Mouse (Mus musculus) retina, embryonic 14.5 days (tissue): Measurements from ENCODE around the gene Sox2.

Experiments used
- DNase-seq: peaks from one replicate; pipeline ENCODE4 v3.0.0-alpha.2; 2015; ENCODE audit warnings: low spot score

Gene Sox2

DNA sequence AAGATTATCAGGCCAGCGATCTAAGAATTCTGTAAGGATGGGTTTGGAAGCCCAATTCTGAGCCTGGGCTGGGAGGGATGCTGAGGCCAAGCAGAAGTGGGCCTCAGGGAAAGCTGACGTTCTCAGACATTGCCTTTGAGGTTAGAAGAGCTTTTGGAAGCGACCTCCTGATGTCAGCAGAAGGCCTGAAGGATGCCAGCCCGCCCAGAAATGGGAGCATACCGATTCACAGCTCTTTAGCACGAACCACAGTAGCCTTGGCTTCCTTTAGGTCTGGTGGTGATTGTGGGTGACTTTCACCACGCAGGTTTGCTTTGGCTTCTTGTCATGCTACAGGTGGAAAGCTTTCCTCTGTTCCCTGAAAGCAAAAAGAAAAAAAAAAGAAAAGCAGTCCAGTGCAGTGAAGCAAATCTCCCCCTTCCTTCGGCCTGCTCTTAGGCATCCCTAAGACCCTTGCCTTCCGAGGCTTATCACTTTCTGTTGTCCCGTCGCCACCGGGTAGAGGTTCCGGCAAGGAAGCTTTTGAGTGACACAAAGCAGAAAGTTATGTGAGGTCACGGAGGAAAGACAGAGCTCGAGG, 6.6 kb upstream of the Sox2 start:
- peak; percentile 27 for DNase-seq

GRCm38 (mm10) chr3:34646169-34646568, 4.0 kb upstream of the Sox2 start:
- DNase-seq = peak; percentile 79

- DNase-seq = peak; percentile 97
Measured at GRCm38 (mm10) chr3:34647688-34648087, 2.5 kb upstream of the Sox2 start.

DNA sequence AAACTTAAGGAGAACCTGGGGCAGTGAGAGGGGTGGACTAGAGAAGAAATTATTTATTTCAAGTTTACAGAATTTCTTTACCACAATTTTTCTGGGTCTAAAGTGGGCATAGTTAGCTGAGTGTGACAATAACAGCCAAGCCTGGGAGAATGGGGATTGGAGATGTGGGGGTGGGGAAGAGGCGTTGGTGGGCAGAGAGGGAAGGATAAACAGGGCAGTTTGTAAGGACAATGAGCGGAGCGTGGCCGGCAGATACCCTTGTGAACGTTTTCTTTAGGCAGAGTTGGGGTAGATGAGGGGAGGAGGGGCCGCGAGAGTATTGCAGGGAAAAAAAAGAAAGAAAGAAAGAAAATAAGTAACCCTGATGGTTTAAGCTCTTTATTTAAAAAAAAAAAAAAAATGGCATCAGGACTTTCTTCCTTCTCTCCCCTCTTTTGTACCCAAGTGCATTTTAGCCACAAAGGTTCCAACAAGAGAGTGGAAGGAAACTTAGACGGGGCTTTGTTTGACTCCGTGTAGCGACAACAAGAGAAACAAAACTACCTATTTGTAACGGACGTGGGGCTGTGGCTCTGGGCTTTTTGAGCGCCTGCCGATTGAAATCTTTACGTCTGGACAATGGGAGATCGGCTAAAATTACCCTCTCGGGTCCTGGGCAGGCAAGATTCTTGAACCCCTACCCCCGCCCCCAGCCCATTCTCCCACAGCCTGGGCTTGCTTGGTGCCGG, 1.9 kb upstream of the Sox2 start:
- DNase-seq = peak; percentile 73

DNA sequence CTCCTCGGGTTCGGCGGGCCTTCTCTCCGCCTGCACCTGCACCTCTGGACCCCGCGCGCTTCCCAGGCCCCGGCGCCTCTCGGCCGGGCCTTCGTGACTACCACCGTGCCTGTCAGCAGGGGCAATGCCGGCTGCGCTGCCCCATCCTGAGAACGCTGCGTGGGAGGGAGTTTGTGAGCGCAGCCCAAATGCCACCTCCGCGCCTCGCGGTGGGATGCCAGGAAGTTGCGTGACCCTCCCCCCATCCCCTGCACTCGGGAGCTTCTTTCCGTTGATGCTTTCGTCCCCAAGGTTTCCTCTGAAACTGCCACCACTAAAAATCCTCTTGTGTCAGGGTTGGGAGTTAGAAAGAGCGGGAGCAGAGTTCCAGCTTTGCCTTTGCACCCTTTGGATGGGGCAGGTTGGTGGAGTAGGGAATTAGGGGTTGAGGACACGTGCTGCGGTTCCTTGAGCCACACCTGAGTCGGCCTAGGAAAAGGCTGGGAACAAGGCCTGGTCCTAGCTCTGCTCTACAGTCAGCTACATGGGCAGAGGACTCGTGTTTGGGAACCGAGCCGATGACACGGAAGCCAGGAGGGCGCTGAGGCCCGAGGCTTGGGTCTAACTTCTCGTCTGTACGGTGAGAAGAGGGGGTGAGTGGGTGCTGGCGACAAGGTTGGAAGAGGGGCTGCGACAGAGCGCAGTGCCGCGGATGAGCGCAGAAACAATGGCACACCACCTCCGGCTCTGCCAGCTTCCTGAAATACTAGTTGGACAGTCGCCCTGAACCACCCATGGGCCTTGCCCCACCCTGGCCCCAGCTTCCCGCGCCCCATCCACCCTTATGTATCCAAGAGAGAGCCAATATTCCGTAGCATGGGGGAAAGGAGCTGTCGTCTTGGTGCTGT, 1.1 kb upstream of the Sox2 start:
- DNase-seq = peak; percentile 61

DNA sequence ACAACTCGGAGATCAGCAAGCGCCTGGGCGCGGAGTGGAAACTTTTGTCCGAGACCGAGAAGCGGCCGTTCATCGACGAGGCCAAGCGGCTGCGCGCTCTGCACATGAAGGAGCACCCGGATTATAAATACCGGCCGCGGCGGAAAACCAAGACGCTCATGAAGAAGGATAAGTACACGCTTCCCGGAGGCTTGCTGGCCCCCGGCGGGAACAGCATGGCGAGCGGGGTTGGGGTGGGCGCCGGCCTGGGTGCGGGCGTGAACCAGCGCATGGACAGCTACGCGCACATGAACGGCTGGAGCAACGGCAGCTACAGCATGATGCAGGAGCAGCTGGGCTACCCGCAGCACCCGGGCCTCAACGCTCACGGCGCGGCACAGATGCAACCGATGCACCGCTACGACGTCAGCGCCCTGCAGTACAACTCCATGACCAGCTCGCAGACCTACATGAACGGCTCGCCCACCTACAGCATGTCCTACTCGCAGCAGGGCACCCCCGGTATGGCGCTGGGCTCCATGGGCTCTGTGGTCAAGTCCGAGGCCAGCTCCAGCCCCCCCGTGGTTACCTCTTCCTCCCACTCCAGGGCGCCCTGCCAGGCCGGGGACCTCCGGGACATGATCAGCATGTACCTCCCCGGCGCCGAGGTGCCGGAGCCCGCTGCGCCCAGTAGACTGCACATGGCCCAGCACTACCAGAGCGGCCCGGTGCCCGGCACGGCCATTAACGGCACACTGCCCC, 586 bp downstream of the Sox2 start:
- peak; percentile 67 for DNase-seq

- DNase-seq = peak; percentile 35
Measured at GRCm38 (mm10) chr3:34651486-34652170, 1.4 kb downstream of the Sox2 start.

DNA sequence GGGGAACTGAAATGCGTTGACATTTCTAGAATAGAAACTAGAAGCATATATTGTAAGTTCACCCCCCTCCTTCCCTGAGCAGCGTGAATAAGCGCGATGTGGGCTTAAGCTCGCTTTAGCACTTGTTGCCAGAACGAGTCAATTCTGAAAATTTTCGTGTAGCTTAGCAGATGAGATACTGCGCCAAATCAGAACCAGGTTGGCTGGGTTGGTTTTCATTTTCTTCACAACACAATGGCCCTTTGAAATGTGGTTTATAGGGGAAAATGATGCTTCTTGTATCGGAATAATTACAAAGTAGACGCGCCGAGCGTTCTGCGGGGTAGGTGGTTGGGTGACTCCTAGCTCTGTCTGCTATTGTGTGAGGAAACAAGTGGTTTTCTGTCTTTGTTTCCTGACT, 2.4 kb downstream of the Sox2 start:
- DNase-seq = peak; percentile 69

DNA sequence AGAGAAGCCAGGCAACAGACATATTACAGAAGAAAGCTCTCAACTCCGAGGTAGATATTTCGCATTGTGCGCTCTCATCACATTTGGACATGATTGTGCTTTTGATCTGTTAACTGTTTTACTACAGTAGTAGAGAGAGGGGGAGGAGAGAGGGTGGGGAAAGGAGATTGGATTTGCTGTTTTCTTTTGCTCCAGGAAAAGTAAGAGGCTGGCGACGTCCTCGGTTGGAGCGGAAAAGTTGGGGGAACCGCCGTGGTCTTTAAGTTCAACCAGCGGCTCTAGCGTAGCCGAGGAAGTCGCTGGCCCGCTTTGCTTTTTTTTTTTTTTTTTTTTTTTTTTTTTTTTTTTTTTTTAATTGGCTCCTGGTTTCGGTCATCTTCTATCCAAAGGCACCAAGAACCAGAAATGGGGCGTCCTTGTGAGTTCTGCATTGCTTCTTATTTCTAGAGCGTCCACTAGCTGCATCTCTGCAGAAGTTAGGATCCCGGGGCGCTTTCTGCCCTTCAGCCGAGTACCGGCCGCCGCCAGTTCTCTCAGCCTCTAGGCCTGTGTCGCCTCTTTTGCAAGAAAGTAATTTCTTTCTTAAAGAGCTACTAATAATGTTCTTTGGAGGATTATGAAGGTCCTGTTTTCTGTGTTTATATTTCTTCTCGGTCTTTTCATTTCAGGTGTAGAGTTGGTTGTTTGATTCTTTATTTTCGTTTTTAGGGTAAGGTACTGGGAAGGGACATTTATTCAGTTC, 3.2 kb downstream of the Sox2 start:
- DNase-seq = peak; percentile 60

DNA sequence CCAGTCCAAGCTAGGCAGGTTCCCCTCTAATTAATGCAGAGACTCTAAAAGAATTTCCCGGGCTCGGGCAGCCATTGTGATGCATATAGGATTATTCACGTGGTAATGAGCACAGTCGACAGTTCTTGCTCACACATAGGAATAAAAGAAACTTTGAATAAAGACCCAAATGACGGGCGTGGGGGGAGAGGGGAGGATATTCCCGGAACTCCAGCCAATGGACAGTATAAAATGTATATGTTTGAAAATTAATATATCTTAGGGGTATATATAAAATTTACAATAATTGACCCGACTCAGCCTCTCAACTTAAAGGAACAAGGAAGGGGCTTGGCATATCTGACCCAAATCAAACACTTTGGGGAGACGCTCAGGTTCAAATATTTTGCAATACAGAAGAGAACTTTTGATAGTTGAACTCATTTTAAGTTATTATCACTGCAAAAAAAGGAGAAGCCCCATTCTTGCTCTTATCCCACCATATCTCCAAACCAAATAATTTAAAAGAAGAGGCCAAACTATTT, 3.8 kb downstream of the Sox2 start:
- DNase-seq = peak; percentile 86

- peak; percentile 65 for DNase-seq
Measured at GRCm38 (mm10) chr3:34654781-34655180, 4.6 kb downstream of the Sox2 start.

DNA sequence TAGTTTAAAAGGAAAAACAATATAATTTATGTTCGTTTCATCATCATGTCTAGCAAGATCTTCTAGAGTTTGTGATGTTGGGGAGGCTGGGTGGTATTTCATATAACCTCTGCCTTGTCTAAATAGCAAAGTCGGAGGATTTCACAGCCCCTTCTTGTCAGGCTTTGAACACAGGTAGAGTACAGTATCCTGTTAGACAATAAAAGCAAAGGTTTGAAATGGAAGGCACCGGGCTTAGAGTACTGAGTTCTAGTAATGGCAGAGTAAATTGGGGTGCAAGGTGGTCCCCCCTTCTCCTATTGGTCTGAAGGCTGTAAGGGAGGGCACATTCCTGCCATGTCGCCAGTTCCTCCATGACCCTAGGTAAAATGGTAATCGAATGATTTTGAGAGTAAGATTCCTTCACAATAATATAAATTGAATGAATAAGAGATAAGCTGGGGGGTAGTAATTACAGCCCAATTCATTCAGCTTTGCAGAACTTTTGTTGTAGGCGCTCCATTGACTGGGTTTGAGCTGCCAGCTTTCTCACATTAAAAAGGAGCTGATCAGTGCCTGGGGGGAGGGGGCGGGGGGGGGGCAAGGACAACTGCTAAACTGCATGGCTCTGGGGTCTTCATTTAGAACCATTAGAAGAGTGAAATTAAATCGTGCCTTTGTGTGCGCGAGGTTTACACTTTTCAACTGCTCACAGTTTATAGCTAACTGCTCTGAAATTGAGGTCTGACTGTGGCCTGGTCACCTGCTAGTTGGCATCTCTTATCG, 5.3 kb downstream of the Sox2 start:
- no peak for DNase-seq

DNA sequence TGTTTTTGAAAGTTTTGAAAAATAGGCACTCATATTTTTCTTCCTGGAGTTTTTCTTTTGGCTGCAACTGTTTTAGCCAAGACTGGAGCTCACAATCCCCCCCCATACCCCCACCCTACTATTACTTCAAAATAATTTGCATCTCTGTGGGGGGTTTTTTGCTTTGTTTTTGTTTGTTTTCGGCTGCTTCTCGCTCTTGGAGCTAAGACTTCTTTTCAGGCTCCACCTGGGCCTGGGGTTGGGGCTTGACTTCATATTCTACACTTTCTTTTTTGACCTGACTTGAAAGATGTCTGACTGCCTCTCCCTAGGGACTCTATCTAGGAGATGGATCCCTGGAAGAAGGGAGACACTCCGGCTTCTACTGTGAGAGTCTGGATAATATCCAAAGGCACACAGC, 5.9 kb downstream of the Sox2 start:
- DNase-seq = no peak

GRCm38 (mm10) chr3:34656813-34657700, 6.9 kb downstream of the Sox2 start:
- DNase-seq = no peak

DNA sequence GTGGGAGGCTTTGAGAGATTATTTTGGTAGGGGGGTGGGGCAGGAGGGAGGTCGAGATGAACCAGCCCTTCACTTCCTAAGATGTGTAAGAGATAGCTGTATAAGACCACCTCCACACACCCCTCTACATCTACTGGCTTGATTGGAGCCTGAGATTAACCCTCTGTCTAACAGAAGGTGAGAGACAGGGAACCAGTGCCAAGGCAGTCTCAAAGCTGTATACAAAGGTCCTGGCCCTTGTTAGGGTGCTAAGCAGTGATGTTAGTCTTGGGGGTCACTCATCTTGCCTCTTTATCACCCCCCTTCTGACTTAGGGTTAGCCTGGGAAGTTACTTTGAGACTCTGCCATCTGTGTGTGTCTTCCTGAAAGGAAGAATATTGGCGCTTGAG, 7.5 kb downstream of the Sox2 start:
- DNase-seq = no peak

DNA sequence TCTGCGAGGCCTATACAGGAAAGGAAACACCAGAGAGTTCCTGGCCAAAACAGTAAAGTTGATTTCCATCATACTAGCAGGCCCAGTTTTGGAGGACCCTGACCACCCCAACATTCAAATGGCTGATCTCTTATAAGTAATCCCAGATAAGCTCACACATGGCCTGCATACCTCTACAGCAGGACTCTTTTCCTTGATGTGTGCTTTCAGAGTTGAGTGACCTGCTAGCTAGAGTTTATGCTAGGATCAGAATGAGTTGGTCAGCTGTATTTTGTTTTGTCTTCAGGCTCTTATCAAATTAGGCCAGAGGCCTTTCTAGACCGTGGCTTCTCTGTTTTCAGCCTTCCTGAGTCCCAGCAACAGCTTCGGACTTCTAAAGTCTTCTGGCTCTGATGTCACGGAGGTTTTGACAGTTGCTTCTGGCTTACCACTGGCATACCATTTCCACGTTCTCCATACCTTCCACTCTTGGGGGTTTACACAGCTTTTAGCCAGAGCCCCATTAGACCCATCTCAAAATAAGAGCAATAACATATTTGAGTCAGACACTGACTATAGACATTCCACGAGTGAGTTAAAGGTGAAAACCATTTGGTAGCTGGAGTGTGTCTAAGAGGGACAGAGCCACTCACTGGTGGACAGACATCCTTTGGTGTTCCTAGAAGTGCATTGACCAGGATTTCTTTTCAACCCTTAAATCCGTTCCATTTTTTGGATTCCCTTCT, 8.2 kb downstream of the Sox2 start:
- no peak for DNase-seq

GRCm38 (mm10) chr3:34658966-34659535, 8.8 kb downstream of the Sox2 start:
- DNase-seq = no peak

DNA sequence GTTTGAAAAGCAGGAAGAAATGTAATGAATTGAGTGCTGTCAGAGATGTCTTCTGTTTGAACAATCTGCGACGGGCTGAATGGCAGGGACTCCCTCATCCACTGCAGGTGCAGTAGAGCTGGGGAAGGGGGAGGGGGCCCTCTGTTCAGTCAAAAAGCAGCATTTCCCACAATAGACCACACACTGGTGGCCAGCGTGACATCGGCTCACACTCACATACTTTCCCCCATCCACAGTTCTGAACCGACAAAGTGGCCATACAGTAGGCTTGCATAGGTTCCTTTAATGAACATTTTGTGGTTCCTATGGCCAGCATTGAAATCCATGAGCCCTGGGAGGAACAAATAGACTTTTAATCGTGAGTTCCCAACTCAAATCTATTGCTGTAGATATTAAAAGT, 9.7 kb downstream of the Sox2 start:
- DNase-seq = peak; percentile 58
